Mouse (Mus musculus): ENCODE results near the gene Lsm6.

- no peak for TF ChIP-seq CTCF (IDR thresholded peaks at IDR 0.05; ENCODE audit: borderline replicate concordance, insufficient read depth, low read depth, low read length)
- no peak for TF ChIP-seq POLR2A (IDR thresholded peaks at IDR 0.05; ENCODE audit: borderline replicate concordance, insufficient read depth, low read length)
Observed at GRCm38 (mm10) chr8:78764976-78765375, 56.0 kb downstream of the Lsm6 start.
